Mouse (Mus musculus) limb, embryonic 11.5 days (tissue): ENCODE measurements at regions not wholly inside any gene's neighbourhood (a gene's known extent, or its start where the extent isn't known, plus 50 kb on each side); places are given as distances from the start of the nearest gene placed in this dataset.

Experiments
- ATAC-seq: fragments of 200-750 bp; cut with Nextera tagmentation; 2 replicates; pipeline ENCODE4 v1.8.0; 2017; ENCODE audit warnings: low read depth; ENCODE audit not compliant: insufficient number of reproducible peaks, low FRiP score, low TSS enrichment
- DNase-seq: peaks from one replicate; pipeline ENCODE4 v3.0.0-alpha.2; 2015; ENCODE audit warnings: low spot score
- H3K27ac ChIP-seq: fragments of 300-500 bp; sonication (generic); replicated peaks from 2 replicates; pipeline ENCODE4 v1.5.1; 2014; ENCODE audit warnings: low read depth, mild to moderate bottlenecking, low read length
- H3K27me3 ChIP-seq: fragments of 300-500 bp; sonication (generic); 2 replicates; pipeline ENCODE4 v1.6.1; 2014; ENCODE audit warnings: mild to moderate bottlenecking, low read length, mixed read lengths; ENCODE audit not compliant: control insufficient read depth, insufficient read depth
- H3K36me3 ChIP-seq: fragments of 300-500 bp; sonication (generic); 2 replicates; pipeline ENCODE4 v1.6.1; 2014; ENCODE audit warnings: mild to moderate bottlenecking, low read length, moderate library complexity, mixed read lengths; ENCODE audit not compliant: control insufficient read depth, insufficient read depth
- H3K4me1 ChIP-seq: fragments of 300-500 bp; sonication (generic); 2 replicates; pipeline ENCODE4 v1.6.1; 2014; ENCODE audit warnings: low read length, mixed read lengths; ENCODE audit not compliant: control insufficient read depth, insufficient read depth
- H3K4me2 ChIP-seq: fragments of 300-500 bp; sonication (generic); 2 replicates; pipeline ENCODE4 v1.6.1; 2014; ENCODE audit warnings: low read depth, mild to moderate bottlenecking, moderate library complexity; ENCODE audit not compliant: severe bottlenecking
- H3K4me3 ChIP-seq: fragments of 300-500 bp; sonication (generic); 2 replicates; pipeline ENCODE4 v1.5.1; 2014; ENCODE audit warnings: low read depth, low read length
- H3K9ac ChIP-seq: fragments of 300-500 bp; sonication (generic); 2 replicates; pipeline ENCODE4 v1.6.1; 2014; ENCODE audit warnings: mild to moderate bottlenecking, low read length
- H3K9me3 ChIP-seq: fragments of 300-500 bp; sonication (generic); 2 replicates; pipeline ENCODE4 v1.6.1; 2016; ENCODE audit warnings: low read length; ENCODE audit not compliant: control insufficient read depth
- WGBS: fragments of 180-500 bp; shearing (Covaris S2); extraction: QIAGEN DNeasy Blood & Tissue Kit; methylation state at CpG from one replicate; pipeline ENCODE4 v1.1.7; 2014; 5-methylcytosine and 5-hydroxymethylcytosine counted together

- Histone ChIP-seq H3K4me1 (no peaks in the 10 kb centered on the region), H3K36me3 (no peaks in the 10 kb centered on the region), H3K27me3 (no peaks in the 10 kb centered on the region), H3K4me3 (no peak overlapping the region), H3K27ac (no peak overlapping the region), H3K4me2 (no peak overlapping the region), H3K9ac (no peak overlapping the region), H3K9me3 (no peaks in the 10 kb centered on the region)
- ATAC-seq (no peak), DNase-seq (peak; percentile 30)
- WGBS: 70% methylated on average over 13 of the region's 13 CpGs
Observed at GRCm38 (mm10) chr4:48725660-48726348, 62.5 kb downstream of the Cavin4 start.

- no peak for ATAC-seq
- Histone ChIP-seq H3K4me3 (no peak overlapping the region), H3K27ac (no peak overlapping the region), H3K27me3 (no peaks in the 10 kb centered on the region), H3K9ac (no peak overlapping the region), H3K36me3 (no peaks in the 10 kb centered on the region), H3K4me2 (no peak overlapping the region), H3K9me3 (no peaks in the 10 kb centered on the region), H3K4me1 (no peaks in the 10 kb centered on the region)
- DNase-seq: no peak
- WGBS: 88% methylated on average over 11 of the region's 11 CpGs
Observed at GRCm38 (mm10) chr4:48726349-48726835, 63.1 kb downstream of the Cavin4 start.

- DNase-seq (peak; percentile 29), ATAC-seq (peak; percentile 54; the same call in 1 of the 2 replicates)
- H3K36me3 ChIP-seq: no peaks in the 10 kb centered on the region
- no peaks in the 10 kb centered on the region for H3K9me3 ChIP-seq
- no peaks in the 10 kb centered on the region for H3K27me3 ChIP-seq
- WGBS: 70% methylated on average over 10 of the region's 10 CpGs
- H3K4me3 ChIP-seq: no peak overlapping the region
- no peaks in the 10 kb centered on the region for H3K4me1 ChIP-seq
- no peak overlapping the region for H3K9ac ChIP-seq
- no peak overlapping the region for H3K27ac ChIP-seq
- H3K4me2 ChIP-seq: no peak overlapping the region
Observed at GRCm38 (mm10) chr4:48734854-48735564, 71.7 kb downstream of the Cavin4 start.

GRCm38 (mm10) chr4:48746237-48746636 is 82.9 kb downstream of the Cavin4 start:
- Histone ChIP-seq H3K27ac (no peak overlapping the region), H3K36me3 (no peaks in the 10 kb centered on the region), H3K4me1 (no peaks in the 10 kb centered on the region), H3K4me2 (no peak overlapping the region), H3K27me3 (no peaks in the 10 kb centered on the region), H3K9ac (no peak overlapping the region), H3K4me3 (no peak overlapping the region), H3K9me3 (no peaks in the 10 kb centered on the region)
- 77% methylated on average over 3 of the region's 3 CpGs for WGBS
- no peak for ATAC-seq
- DNase-seq: no peak

- no peak for DNase-seq
- H3K9me3 ChIP-seq: no peaks in the 10 kb centered on the region
- H3K36me3 ChIP-seq: no peaks in the 10 kb centered on the region
- no peak overlapping the region for H3K4me3 ChIP-seq
- no peak overlapping the region for H3K4me2 ChIP-seq
- H3K27ac ChIP-seq: no peak overlapping the region
- no peaks in the 10 kb centered on the region for H3K4me1 ChIP-seq
- no peak for ATAC-seq
- H3K9ac ChIP-seq: no peak overlapping the region
- H3K27me3 ChIP-seq: no peaks in the 10 kb centered on the region
- WGBS: 91% methylated on average over 7 of the region's 7 CpGs
Observed at GRCm38 (mm10) chr4:48749566-48749965, 86.3 kb downstream of the Cavin4 start.

GRCm38 (mm10) chr4:48750087-48750486 is 86.8 kb downstream of the Cavin4 start:
- no peaks in the 10 kb centered on the region for H3K4me1 ChIP-seq
- no peak for ATAC-seq
- no peaks in the 10 kb centered on the region for H3K36me3 ChIP-seq
- no peak overlapping the region for H3K4me3 ChIP-seq
- H3K27ac ChIP-seq: no peak overlapping the region
- H3K9ac ChIP-seq: no peak overlapping the region
- H3K4me2 ChIP-seq: no peak overlapping the region
- no peaks in the 10 kb centered on the region for H3K9me3 ChIP-seq
- 91% methylated on average over 5 of the region's 5 CpGs for WGBS
- no peak for DNase-seq
- no peaks in the 10 kb centered on the region for H3K27me3 ChIP-seq

GRCm38 (mm10) chr4:48754466-48755171 is 91.3 kb downstream of the Cavin4 start:
- no peak overlapping the region for H3K27ac ChIP-seq
- H3K4me3 ChIP-seq: no peak overlapping the region
- ATAC-seq: no peak

GRCm38 (mm10) chr4:48760625-48761024 is 97.3 kb downstream of the Cavin4 start:
- WGBS: 86% methylated on average over 8 of the region's 8 CpGs
- Histone ChIP-seq H3K27ac (no peak overlapping the region), H3K36me3 (no peaks in the 10 kb centered on the region), H3K27me3 (no peaks in the 10 kb centered on the region), H3K4me1 (no peaks in the 10 kb centered on the region), H3K9me3 (no peaks in the 10 kb centered on the region), H3K9ac (no peak overlapping the region), H3K4me3 (no peak overlapping the region), H3K4me2 (no peak overlapping the region)
- ATAC-seq (no peak), DNase-seq (no peak)

More at GRCm38 (mm10) chr4:48754466-48755171, 91.3 kb downstream of the Cavin4 start:
- no peak for DNase-seq
- Histone ChIP-seq H3K36me3 (no peaks in the 10 kb centered on the region), H3K9ac (no peak overlapping the region), H3K27me3 (no peaks in the 10 kb centered on the region), H3K4me2 (no peak overlapping the region), H3K4me1 (no peaks in the 10 kb centered on the region), H3K9me3 (no peaks in the 10 kb centered on the region)
- WGBS: 85% methylated on average over 13 of the region's 13 CpGs
